Comparison of ENCODE assay signal across 20 mouse cellular contexts in genomic region chr1:88964045-88964747, GRCm38 (mm10).
DNase-seq lines count a peak whose midpoint lies in the region; ATAC-seq lines count a peak whose summit lies in the region.
"Had no signal": no experiment of that assay in that cellular context is flagged by ENCODE, and none has a peak within 500 bp of the region (broad histone marks: within the 10 kb centered on the region; RNA-seq: fewer than 3 reads in every experiment).

No protein-coding gene starts in this region.

- H3K4me3 ChIP-seq in forebrain, embryonic 12.5 days (replicated peaks), result no peak overlapping the region
- no peak overlapping the region for H3K4me3 ChIP-seq in midbrain, embryonic 10.5 days
- no peak overlapping the region for H3K4me3 ChIP-seq in hindbrain, embryonic 10.5 days
- H3K4me3 ChIP-seq: embryonic facial prominence, embryonic 13.5 days; heart, embryonic 10.5 days; hindbrain, embryonic 13.5 days; stomach, embryonic 15.5 days had no signal

- H3K4me1 ChIP-seq in forebrain, embryonic 12.5 days, result no peaks in the 10 kb centered on the region
- peaks cover 10% of the 10 kb centered on the region for H3K4me1 ChIP-seq in midbrain, embryonic 10.5 days
- H3K4me1 ChIP-seq in hindbrain, embryonic 10.5 days (replicated peaks), result peaks cover 28% of the 10 kb centered on the region
- H3K4me1 ChIP-seq: embryonic facial prominence, embryonic 13.5 days; stomach, embryonic 15.5 days had no signal

- 0 out of 2 replicates have a peak overlapping the region, but pooled peaks have one; percentile 13 for H3K27ac ChIP-seq in forebrain, embryonic 12.5 days
- H3K27ac ChIP-seq in midbrain, embryonic 10.5 days (replicated peaks), result no peak overlapping the region
- no peak overlapping the region for H3K27ac ChIP-seq in hindbrain, embryonic 10.5 days
- H3K27ac ChIP-seq: embryonic facial prominence, embryonic 13.5 days; heart, embryonic 10.5 days; hindbrain, embryonic 13.5 days; stomach, embryonic 15.5 days had no signal

- no peak overlapping the region for H3K4me2 ChIP-seq in forebrain, embryonic 12.5 days
- H3K4me2 ChIP-seq: embryonic facial prominence, embryonic 13.5 days; hindbrain, embryonic 13.5 days; lung, embryonic 14.5 days; stomach, embryonic 15.5 days had no signal

- peak; percentile 7 for DNase-seq in layer of hippocampus, adult 11-12 months (ENCODE audit: low spot score)
- DNase-seq in layer of hippocampus, adult 9-10 months (ENCODE audit: low spot score), result no peak
- peak; percentile 11 to 19 for DNase-seq in layer of hippocampus, adult 8-10 months (ENCODE audit: low spot score in 2 of 2)
- peak; percentile 11 for DNase-seq in right cerebral cortex, postnatal 4 days
- no peak for DNase-seq in midbrain, embryonic 10.5 days (ENCODE audit: low spot score)
- DNase-seq in cerebellum, postnatal 10 days, result no peak
- no peak for DNase-seq in hindbrain, embryonic 10.5 days (ENCODE audit: low spot score)
- DNase-seq: adrenal gland, postnatal 10 days; cerebellum, adult 8-10 months; heart, postnatal 10 days; left cerebral cortex, postnatal 4 days; lung, embryonic 14.5 days; spleen, adult 18-20 months; thymus, postnatal 25 days had no signal

- H3K9ac ChIP-seq in forebrain, embryonic 12.5 days, result no peak overlapping the region
- H3K9ac ChIP-seq: embryonic facial prominence, embryonic 13.5 days; hindbrain, embryonic 13.5 days; lung, embryonic 14.5 days; stomach, embryonic 15.5 days had no signal

- ATAC-seq in forebrain, embryonic 12.5 days (ENCODE audit: low FRiP score), result no peak
- ATAC-seq: intestine, embryonic 16.5 days had no signal

- 66% methylated on average over 14 of the region's 14 CpGs for WGBS in forebrain, embryonic 12.5 days
- WGBS in midbrain, embryonic 10.5 days, result 89% methylated on average over 14 of the region's 14 CpGs
- WGBS in hindbrain, embryonic 10.5 days, result 81% methylated on average over 14 of the region's 14 CpGs

- no peaks in the 10 kb centered on the region for H3K36me3 ChIP-seq in forebrain, embryonic 12.5 days (replicated peaks)
- H3K36me3 ChIP-seq in midbrain, embryonic 10.5 days, result no peaks in the 10 kb centered on the region
- no peaks in the 10 kb centered on the region for H3K36me3 ChIP-seq in hindbrain, embryonic 10.5 days
- H3K36me3 ChIP-seq: embryonic facial prominence, embryonic 13.5 days; heart, embryonic 10.5 days; hindbrain, embryonic 13.5 days; stomach, embryonic 15.5 days had no signal

- no peaks in the 10 kb centered on the region for H3K27me3 ChIP-seq in forebrain, embryonic 12.5 days
- H3K27me3 ChIP-seq in midbrain, embryonic 10.5 days (ENCODE audit: low read depth, poor library complexity, severe bottlenecking), result 0 out of 2 replicates have a peak, but pooled peaks cover 7% of the 10 kb centered on the region
- no peaks in the 10 kb centered on the region for H3K27me3 ChIP-seq in hindbrain, embryonic 10.5 days (ENCODE audit: insufficient read depth, poor library complexity, severe bottlenecking)
- H3K27me3 ChIP-seq: embryonic facial prominence, embryonic 13.5 days; hindbrain, embryonic 13.5 days; stomach, embryonic 15.5 days had no signal

- H3K9me3 ChIP-seq in forebrain, embryonic 12.5 days, result 0 out of 2 replicates have a peak, but pooled peaks cover 2% of the 10 kb centered on the region
- no peaks in the 10 kb centered on the region for H3K9me3 ChIP-seq in midbrain, embryonic 10.5 days (replicated peaks)
- H3K9me3 ChIP-seq in hindbrain, embryonic 10.5 days, result 0 out of 2 replicates have a peak, but pooled peaks cover 3% of the 10 kb centered on the region
- H3K9me3 ChIP-seq: embryonic facial prominence, embryonic 13.5 days; heart, embryonic 10.5 days; hindbrain, embryonic 13.5 days; stomach, embryonic 15.5 days had no signal

Comparison
In these comparisons a context has a peak if more than half of its experiments do, and no peak if none do; other contexts are left out.
1. DNase-seq: peak in layer of hippocampus, adult 11-12 months (single experiment), layer of hippocampus, adult 8-10 months (2 of 2) and right cerebral cortex, postnatal 4 days (single experiment); none in layer of hippocampus, adult 9-10 months (single experiment), midbrain, embryonic 10.5 days (single experiment), cerebellum, postnatal 10 days (0 of 2) and hindbrain, embryonic 10.5 days (single experiment).